Mouse (Mus musculus) heart, postnatal 0 days (tissue): ENCODE results near the gene Axin1.

ENCODE experiments used
- CTCF ChIP-seq: IDR thresholded peaks from 2 replicates; pipeline ENCODE4 v1.5.1; 2016; ENCODE audit warnings: antibody characterized with exemption, control low read depth, low read depth
- EP300 ChIP-seq: IDR thresholded peaks from 2 replicates; pipeline ENCODE4 v1.6.1; 2016; ENCODE audit warnings: antibody characterized with exemption, low read depth

DNA sequence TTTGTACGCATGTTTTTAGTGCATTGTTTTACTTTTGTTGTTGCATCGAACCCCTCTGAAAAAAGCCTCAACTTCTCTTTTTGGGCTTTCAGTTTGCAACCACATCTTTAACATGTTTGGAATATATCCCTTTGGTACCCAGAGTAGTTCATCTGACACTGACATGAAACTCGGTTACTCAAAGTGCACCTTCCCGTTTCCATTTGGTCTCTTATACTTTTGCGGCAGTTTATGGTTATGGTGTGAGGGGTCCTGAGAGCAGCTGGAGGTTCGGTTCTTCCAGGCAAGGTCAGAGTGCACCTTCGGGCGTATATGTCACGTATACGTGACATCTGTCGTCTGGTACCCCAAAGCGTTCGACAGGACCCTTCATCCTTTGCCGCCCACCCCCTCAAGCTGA lies 25.7 kb upstream of the Axin1 start:
- no peak for TF ChIP-seq CTCF
- TF ChIP-seq EP300: no peak
